Mouse (Mus musculus) kidney, adult 10 weeks (tissue): ENCODE results near the gene Gm3739. TPM values are rescaled to one million over a fixed set of nuclear protein-coding genes. Genes with fewer than 3 reads are reported as not detected.

Experiments
- polyA plus RNA-seq: library from polyadenylated mRNA; stranded (reverse); fragments of 350-450 nt; fragmentation: Illumina TruSeq; extraction: RNeasy Lipid Tissue Mini Kit (QIAGEN cat#74804); gene quantifications from one replicate; pipeline ENCODE4 v1.2.3, GENCODE M21; 2014; ENCODE audit warnings: low read depth, low replicate concordance

Gene Gm3739
- not detected for polyA plus RNA-seq

DNA sequence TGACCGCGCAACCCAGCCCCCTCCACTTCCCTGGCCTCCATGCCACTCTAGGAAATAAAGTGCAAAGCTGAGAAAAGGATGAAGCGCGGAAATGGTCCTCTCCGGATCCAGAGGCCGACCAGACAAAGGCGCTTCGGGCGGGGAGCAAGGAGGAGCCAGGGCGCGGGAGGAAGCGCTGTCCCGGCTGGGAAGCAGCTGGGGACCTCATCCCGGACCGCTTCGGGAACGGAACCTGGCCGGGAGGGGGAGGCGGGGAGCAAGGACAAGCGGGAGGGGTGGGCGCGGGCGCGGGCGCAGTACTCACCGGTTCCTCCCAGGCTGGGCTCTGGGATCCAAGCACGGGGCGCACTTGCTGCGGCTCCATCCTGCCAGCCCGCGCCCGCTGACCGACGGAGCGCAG is at the start of gene Gm3739:
Gene Gm3739, minus strand, starts transcription at position 389 of the 400 bp plus-strand sequence.

DNA sequence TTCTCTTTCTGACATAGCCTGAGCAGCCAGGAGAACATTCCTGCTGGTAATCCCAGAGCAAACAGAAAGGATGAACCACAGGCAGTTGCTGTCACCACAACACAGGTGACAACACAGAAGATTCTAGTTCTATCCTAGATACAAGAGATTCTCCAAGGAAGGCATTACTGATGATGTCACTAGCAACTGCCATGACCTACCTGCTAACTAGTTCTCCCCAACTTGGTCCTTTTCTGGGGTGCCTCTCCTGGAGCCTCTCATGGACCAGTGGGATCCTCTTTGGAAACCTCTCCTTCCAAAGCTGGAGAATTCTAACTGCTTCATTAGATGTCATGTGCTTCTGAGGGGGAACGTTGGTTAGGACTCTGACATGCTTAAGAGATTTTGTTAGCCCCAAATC is 17.4 kb upstream of the Gm3739 start, which contains the start of gene Gm5797:
Gene Gm5797, minus strand, starts transcription at position 101 of the 400 bp plus-strand sequence.

DNA sequence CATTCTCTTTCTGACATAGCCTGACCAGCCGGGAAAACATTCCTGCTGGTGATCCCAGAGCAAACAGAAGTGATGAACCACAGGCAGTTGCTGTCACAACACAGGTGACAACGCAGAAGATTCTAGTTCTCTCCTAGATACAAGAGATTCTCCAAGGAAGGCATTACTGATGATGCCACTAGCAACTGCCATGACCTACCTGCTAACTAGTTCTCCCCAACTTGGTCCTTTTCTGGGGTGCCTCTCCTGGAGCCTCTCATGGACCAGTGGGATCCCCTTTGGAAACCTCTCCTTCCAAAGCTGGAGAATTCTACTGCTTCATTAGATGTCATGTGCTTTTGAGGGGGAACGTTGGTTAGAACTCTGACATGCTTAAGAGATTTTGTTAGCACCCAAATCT is 50.2 kb downstream of the Gm3739 start, which contains the start of gene Gm3727:
Gene Gm3727, minus strand, starts transcription at position 101 of the 400 bp plus-strand sequence.

Other genes starting within 250 kb of the Gm3739 start
- gene Gm3696, start 214.4 kb downstream of the Gm3739 start, polyA plus RNA-seq, result not detected
- gene Gm6676, start 189.6 kb downstream of the Gm3739 start, polyA plus RNA-seq, result not detected
- gene Gm3512, start 140.5 kb downstream of the Gm3739 start, polyA plus RNA-seq, result 1.7 TPM
- not detected for gene Gm16434, start 120.5 kb downstream of the Gm3739 start, polyA plus RNA-seq
- not detected for gene Gm3727, start 50.3 kb downstream of the Gm3739 start, polyA plus RNA-seq
- gene Gm5797, start 17.3 kb upstream of the Gm3739 start, polyA plus RNA-seq, result not detected
- gene Gm8374, start 50.1 kb upstream of the Gm3739 start, polyA plus RNA-seq, result not detected
- not detected for gene Gm3755, start 135.9 kb upstream of the Gm3739 start, polyA plus RNA-seq
- not detected for gene Gm3752, start 168.7 kb upstream of the Gm3739 start, polyA plus RNA-seq